Mouse (Mus musculus) gonadal fat pad, adult 2 months (tissue): ENCODE results near the gene Arhgef17. TPM values are rescaled to one million over a fixed set of nuclear protein-coding genes. Genes with fewer than 3 reads are reported as not detected.

Source experiments
- DNase-seq: peaks from one replicate; pipeline ENCODE4 v3.0.0-alpha.2; 2012; ENCODE audit warnings: low read depth
- polyA plus RNA-seq: library from polyadenylated mRNA; depleted of rRNA; stranded (reverse); fragments of >200 nt; gene quantifications from 2 replicates; pipeline ENCODE4 v1.2.3, GENCODE M21; 2012

Arhgef17 gene
- polyA plus RNA-seq, 1 experiment, result 20.0 TPM

GRCm38 (mm10) chr7:100941169-100941568 is 9.3 kb upstream of the Arhgef17 start:
- no peak for DNase-seq

- DNase-seq, result no peak
These were observed 6.2 kb upstream of the Arhgef17 start for GRCm38 (mm10) chr7:100938106-100938505.

GRCm38 (mm10) chr7:100937481-100937880 is 5.6 kb upstream of the Arhgef17 start:
- no peak for DNase-seq

DNA sequence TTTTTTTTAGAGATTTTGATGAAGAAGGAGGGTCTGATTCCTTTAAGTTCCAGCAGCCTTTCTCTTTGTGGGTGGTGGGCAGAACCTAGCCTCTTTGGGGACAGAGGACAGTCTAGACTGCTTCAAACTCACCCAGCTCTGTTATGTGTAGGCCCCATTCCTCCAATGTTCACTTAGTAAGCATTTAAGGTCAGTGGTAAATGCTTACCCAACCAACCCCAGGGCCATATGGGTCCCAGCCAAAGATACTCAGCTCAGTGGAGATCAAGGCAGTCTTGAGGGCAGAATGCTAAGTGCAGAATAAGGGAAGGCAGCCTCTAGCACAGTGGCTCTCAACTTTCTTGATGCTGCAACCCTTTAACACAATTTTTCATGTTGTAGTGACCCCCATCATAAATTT is 1.6 kb upstream of the Arhgef17 start:
- DNase-seq, result no peak

DNA sequence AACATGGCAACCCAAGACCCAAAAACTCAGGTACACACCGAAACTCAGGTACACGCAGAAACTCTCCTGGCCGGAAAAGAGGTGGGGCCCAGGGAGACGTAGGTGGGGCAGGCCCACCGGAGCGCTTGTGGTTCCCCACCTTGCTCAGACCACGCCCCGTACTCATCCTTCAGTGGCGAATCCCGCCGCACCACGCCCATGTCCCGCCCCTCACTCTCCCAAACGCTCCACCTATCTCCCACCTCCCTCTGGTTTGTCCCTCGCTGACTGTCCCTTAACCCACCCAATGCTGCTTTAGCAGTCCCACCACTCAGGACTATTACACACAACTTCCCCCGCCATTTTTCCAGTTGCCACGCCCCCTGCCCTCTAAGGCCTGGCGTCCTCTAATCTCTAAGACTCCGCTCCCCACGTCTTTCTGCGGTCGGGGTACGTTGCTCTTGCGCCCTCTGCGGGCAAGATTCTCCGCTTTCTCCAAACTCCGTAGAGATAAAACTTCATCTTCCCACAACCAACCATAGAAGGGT is 637 bp upstream of the Arhgef17 start:
- DNase-seq, result peak; percentile 37

GRCm38 (mm10) chr7:100931316-100931925 is 486 bp downstream of the Arhgef17 start:
- no peak for DNase-seq

- no peak for DNase-seq
These were observed 1.1 kb downstream of the Arhgef17 start for GRCm38 (mm10) chr7:100930619-100931315.

DNA sequence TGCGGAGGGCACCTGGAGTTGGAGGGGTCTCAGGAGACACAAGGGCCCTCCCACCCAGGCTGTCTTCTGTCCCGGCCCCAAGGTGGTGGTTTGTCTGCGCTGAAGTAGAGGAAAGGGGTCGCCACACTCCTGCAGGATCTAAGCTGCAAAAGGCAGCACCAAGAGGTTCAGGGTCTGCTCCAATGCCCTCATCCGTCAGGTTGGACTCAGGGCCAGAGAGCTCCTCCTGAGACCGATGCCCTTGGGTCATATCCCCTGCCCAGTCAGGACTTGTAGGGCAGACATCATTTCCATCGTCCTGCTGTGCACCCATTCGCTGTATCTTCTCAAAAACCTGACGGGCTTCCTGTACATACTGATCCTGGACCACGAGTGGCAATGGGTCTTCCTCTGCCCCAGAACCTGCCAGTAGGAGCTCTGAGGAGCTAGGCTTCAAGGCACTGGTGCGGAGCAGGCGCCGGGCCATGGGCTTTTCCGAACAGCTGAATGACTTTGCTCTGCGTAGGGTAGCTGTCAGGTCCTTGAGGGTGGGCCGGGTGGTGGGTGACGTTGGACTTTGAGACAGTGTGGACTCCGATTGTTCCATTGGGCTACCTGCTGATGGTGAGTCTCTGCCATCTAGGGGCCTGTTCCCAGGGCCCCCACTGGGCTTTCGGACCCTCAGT is 2.1 kb downstream of the Arhgef17 start:
- no peak for DNase-seq

DNA sequence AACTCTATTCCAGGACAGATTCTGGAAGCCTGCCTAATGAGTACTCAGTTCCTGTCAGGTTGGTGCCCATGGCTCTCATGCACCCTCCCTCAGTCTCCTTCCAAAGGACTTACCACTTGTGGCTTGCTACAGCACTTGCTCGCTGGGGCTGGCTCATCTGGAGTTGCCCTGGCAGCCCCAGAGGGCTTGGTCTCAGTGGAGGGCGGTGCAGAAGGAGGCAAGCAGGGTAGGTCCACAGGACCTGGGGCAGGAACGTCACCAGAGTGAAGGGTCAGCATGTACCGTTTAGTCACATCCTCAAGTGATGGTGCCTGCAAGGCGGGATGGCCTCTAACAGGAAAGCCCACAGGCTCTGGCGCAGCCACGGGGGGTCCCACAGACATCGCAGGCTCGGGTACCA is 3.5 kb downstream of the Arhgef17 start:
- no peak for DNase-seq

DNA sequence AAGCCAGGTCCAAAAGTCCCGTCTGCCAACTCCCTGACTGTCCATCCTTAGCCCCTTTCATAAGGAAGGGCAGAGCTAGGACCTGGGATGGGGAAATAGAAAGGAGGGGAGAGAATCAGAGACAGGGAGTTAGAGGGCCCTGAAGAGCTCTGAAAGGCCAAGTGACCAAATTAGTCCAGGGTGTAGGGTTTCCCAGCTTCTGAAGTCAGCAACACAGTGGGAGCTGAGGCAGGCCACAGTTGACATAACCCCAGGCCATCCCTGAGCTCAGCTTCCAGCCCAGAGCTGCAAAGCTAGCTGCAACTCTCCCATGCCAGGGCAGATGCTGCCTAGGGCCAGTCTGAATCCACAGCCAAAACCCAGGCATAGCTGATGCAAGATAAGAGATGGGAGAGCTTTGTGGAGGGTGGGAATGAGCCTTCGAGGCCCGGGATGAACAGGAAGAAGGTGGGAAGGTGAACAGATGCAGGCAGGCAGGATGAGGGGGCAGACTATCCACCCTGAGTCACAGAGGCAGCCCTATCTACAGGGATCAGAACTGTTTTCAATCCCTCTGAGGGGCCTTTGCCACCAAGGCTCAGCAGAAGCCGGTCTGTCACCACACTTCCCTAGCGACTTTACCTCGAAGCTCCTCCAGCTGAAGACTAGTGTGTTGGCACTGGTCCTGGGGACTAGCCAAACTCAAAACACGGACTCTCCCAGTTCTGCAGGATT is 4.5 kb downstream of the Arhgef17 start:
- DNase-seq, result no peak

DNA sequence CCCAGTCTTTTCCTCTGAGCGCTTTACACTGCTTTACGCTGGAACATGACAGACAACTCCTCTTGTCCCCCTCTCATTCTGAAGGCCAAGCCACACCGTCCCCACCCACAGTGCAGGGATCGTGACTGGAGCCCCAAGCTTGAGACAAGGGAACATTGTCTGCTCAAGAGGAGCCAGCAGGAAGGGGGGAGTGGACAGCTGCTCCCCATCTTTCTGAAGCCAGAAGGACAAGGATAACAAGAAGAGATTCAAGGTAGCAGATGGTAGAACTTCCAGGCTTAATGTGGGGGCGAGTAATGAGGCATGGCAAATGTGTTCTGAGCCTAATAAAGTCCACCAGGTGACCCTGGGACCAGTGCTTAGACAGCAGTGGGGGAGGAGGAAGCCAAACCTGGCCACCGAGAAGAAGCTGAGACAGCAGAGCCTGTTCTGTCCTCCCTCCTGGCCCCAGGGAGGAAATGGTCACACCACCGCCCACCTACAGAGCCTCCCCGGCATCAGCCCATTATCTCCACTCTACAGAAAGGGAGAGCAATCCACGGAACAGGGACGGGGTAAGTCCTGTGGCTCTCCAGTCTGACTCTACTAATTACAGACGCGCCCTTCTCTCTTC is 5.5 kb downstream of the Arhgef17 start:
- DNase-seq, result no peak

DNA sequence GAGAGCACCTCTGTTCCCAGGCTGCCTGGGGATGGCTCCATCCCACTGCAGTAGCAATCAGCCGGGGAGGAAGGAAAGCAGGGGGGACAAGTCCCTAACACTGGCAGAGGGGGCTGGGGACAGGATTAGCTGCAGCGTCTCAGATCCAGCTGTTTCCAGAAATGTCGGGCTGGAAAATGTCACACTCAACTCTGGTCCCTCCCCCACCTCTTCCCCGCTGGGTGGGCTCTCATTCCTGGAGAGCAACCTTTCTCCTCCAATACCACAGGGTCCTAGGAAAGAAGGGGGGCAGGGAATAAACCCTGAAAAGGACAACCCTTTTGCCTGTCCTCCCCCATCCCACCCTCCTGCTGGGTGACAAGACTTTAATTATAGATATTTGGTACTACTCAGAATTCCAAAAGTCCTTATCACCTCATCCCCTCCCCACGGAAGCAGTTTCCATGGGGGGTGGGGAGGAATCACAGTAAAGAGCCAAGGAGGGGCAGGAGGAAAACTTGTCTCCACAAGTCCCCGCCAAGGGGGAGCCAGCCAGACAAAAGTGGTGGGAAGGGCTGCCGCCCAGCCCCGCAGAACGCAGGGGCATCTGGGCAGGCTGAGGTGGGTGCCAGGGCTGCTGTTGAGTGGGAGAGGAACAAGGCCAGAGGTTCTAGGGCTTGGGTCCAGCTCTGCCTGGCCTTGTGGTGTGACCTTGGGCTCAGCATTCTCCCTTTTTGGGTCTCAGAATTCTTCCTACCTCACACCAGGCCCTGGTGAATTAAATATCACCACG is 7.0 kb downstream of the Arhgef17 start:
- DNase-seq, result no peak

DNA sequence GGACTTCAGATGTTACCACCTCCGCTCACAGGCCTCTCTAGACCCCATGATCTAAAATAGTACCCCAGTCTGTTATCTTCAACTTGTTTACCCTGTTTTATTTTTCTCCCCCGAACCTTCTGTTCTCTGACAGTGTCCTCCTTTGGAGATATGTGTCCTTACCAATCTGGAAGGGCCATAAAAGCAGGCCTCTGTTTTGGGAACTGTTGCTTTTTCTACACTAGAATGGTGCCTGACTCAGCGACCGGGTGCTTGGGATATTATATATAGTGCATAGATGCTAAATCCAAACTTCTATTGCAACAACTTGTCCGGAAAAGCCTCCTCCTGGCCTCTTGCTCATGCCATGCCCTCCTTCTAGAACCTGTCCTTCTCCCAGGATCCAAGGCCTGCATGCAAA is 7.7 kb downstream of the Arhgef17 start:
- DNase-seq, result no peak

DNA sequence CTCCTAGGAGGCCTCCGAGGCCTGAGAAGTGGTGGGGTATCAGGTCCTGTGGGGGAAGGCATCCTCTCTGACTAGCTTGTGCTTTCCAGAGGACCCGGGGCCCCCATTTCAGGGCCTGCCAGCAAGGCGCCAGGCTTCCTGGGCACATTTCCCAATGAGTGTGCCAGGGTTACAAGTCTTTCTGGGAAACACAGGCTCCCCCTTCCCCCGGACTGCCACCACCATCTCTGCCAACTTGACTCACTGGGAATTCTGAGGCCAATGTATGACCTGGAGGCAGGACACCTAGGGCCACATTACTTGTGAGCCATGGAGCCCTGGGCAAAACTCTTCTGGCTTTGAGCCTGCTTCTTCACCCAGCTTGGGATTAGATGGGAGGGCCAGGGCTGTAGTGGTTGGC is 9.0 kb downstream of the Arhgef17 start:
- no peak for DNase-seq

GRCm38 (mm10) chr7:100921289-100921688 is 10.6 kb downstream of the Arhgef17 start:
- no peak for DNase-seq

GRCm38 (mm10) chr7:100919809-100920107 is 12.1 kb downstream of the Arhgef17 start:
- no peak for DNase-seq

DNA sequence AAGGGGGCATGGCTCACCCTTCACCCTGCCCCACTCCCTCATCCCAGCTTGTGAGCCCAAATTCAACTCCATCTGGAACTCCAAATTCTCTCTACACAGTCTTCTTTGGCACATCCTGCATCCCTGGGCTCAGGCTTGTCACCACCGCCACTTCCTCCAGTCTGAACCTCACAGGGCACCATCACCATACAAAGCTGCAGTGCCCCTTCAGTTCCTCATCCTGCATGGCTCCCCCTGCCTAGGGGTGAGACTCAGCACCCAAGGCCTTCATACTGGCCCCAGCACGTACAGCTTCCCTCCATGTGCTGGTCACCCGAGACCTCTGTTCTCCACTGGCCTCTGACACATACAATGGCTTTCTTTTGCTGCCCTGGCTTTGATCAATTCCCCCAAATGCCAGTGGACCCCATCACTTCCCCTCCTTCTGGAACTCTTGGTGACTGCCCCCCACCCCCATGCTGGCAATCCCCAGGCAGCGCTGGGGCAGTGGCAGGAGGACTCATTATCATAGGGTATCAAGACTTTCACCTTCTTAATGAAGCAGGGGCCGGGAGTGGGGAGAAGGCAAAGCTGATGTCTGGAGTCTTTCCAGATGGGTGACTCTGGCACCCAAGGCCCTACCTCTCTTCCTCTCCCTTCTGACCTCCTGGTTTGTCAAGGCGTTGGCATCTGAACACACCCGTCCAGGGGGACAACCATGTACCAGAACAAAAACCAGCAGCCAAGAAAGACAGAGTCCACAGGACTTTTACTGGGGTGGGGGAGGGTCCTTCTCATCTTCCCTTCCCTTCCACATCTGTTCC is 12.7 kb downstream of the Arhgef17 start:
- no peak for DNase-seq

- DNase-seq, result no peak
These were observed 13.7 kb downstream of the Arhgef17 start for GRCm38 (mm10) chr7:100918176-100918575.

DNA sequence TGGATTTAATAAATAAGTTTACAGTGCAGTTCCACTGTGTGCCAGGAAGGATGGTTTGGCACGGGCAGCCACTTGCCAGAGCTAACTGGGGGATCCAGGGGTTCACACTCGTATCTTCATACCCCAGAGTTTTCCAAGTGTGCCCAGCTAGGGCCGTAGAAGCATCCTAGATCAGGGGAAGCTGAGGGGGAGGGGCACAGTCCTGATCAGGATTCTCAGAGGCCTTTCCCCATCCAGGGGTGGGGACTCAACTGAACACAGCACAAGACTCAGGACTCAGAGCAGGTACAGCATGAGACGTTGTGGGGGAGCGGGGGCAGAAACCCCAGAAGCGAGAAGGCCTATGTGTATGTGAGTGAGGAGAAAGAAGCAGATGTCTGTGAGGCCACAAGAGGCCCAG is 14.2 kb downstream of the Arhgef17 start:
- DNase-seq, result no peak

GRCm38 (mm10) chr7:100916526-100916925 is 15.4 kb downstream of the Arhgef17 start:
- DNase-seq, result no peak
